Mouse (Mus musculus) left cerebral cortex, adult 9 months (tissue): ENCODE measurements around the gene Fbxo44.
A peak's percentile ranks its signal among the peaks of the same experiment; 100 is the strongest.
"Not testable (repeated sequence)": the region's sequence is repeated elsewhere in the genome, so short reads cannot be mapped to it uniquely, and the experiment has no call there.

Experiments used
- DNase-seq, 2 experiments: peaks; one replicate each; pipeline ENCODE4 v3.0.0; 2022; ENCODE audit warnings: low spot score in 2 of 2

Gene Fbxo44

GRCm38 (mm10) chr4:148130561-148131413 is 29.5 kb downstream of the Fbxo44 start, which contains the start of gene Draxin:
TSS of gene Draxin (minus strand) at chr4:148130698.
- DNase-seq: no peak

DNA sequence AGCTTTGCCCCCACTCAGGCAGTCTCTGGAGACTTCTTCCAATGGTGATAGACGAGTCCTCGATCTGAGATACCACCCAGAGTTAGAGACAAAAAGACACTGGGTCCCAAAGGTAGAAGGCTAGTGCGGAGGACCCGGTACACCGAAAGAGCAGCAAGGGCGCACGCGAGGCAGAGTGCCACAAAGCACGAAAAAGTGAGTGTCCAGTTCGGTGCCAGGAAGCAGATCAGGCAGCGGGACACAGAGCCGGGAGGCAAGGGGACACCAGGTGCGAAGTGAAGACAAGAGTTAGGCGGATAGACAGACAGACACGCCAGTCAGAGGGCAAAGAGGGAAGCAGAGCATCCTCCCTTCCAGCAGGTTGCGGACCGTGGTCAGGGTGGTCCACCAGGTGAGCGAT is 30.1 kb downstream of the Fbxo44 start, which contains the start of gene Mad2l2:
Gene Mad2l2, plus strand, starts transcription at position 252 of the 400 bp plus-strand sequence.
- no peak for DNase-seq

DNA sequence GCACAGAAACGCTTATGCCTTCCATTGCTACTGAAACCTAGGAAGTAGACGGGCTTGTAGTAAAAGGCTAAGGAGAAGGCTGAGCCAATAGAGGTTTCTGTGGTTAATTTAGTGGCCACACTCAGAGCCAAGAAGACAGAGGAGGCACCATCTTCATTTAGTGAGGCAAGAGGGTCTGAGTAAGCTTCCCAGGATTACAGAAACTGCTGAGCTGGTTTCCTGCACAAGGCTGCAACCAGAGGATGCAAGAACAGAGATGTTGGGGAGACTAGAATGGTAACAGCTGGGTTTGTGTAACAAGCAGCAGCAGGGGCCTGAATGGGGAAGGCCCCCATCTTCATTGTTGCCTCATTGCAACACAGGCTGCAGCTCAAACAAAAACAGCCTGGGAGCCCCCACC is 31.6 kb downstream of the Fbxo44 start:
- DNase-seq: no peak

- DNase-seq: no peak
These were observed 32.0 kb downstream of the Fbxo44 start for GRCm38 (mm10) chr4:148128241-148128640.

DNA sequence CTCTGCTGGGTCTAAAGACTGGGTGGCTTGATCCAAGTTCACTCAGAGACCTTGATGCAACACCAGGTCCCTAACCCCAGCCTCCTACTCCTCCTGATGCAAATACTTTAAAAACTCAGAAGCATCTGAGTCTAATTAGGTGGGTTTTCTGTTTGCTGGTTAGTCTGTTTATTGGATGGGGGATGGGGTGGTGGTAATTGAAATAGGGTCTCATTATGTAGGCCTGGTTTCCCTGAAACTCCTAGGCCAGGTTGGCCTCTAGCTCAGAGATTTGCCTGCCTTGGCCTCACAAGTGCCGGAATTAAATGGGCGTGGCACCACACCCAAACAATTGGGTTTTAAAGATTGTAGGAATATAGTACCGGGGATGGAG is 37.6 kb downstream of the Fbxo44 start:
- DNase-seq: no peak

GRCm38 (mm10) chr4:148121982-148122693 is 38.1 kb downstream of the Fbxo44 start:
- no peak for DNase-seq

DNA sequence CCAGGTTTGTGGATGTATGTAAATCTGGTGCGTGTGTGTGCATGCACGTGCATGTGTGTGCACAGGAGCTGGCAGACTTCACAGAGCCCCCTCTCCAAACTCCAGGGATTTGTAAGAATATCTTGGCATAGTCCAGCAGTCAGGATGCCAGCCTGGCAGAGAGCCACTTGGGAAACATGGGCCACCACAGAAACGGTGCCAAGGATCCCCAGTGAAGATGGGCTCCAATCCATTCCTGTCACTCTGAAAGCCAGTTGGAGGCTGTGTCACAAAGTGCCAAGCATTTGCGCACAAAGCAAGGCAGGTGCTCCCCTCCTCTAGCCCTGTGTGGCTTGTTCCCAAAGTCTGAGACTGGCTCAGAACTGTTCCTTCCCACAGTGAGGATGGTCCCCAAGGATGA is 38.9 kb downstream of the Fbxo44 start:
- DNase-seq: peak in 1 of 2 experiments; percentile 39

DNA sequence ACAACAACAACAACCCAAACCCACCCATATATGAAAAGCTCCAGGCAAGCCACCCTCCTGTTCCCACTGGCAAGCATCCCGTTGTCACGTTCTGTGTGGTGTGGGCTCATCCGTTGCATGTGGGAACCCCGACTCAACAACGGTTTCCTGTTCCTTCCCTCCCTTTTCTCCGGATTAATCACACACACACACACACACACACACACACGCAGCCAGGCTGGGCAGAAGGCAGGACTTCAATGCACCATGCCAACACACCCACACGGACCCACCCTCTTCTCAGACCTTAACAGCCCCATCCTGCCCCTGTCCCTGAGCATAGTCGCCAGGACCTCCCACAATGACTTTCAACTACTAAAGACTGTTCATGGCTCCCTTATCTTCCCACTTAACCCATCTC is 39.7 kb downstream of the Fbxo44 start:
- DNase-seq: no peak

DNA sequence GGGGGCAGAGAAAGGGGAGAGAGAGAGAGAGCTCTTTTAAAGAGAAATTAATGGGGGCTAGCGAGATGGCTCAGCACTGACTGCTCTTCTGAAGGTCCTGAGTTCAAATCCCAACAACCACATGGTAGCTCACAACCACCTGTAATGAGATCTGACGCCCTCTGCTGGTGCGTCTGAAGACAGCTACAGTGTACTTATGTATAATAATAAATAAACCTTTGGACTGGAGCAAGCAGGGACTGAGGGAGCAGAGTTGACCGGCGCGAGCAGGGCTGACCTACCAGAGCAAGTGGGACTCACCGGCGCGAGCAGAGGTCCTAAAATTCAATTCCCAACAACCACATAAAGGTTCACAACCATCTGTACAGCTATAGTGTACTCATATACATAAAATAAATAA is 40.7 kb downstream of the Fbxo44 start:
- DNase-seq: not testable (repeated sequence)

- DNase-seq: no peak
These were observed 42.9 kb downstream of the Fbxo44 start for GRCm38 (mm10) chr4:148117392-148117791.

DNA sequence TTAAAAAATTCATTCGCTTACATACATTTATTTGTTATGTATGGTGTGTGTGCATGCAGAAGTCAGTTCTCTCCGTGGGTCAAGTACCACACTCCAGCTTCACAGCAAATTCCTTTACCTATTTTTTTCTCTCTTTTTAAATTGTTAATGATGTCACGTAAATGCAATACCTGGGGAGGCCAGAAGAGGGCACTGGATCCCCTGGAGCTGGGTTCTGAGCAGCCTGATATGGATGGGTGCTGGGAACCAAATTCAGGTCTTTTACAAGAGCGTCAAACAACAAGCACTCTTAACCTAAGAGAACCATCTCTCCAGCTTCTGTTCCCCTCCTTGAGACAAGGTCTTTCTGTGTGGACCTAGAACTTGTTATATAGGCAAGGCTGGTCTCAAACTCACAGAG is 43.6 kb downstream of the Fbxo44 start:
- no peak for DNase-seq

GRCm38 (mm10) chr4:148115467-148115866 is 44.8 kb downstream of the Fbxo44 start:
- DNase-seq: no peak

GRCm38 (mm10) chr4:148114758-148115391 is 45.4 kb downstream of the Fbxo44 start:
- DNase-seq: peak in 1 of 2 experiments; percentile 86

DNA sequence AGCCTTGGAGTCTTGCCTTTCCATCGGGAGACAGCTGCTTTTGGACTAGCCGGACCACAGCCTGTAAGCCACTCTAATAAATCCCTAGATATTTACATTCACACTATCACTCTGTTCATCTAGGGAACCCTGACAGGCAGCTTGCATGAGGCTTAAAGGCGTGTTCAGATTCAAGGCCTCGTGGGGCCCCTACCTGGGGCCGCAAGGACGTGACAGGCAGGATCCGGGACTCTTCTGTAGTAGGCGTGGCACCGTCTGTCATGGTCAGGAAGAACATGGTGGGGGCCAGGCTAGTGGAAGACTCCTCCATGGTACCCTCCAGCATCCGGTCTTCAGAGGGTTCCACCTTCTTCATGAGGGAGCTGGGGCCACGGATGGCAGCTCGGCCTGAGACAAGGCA is 47.8 kb downstream of the Fbxo44 start:
- no peak for DNase-seq

DNA sequence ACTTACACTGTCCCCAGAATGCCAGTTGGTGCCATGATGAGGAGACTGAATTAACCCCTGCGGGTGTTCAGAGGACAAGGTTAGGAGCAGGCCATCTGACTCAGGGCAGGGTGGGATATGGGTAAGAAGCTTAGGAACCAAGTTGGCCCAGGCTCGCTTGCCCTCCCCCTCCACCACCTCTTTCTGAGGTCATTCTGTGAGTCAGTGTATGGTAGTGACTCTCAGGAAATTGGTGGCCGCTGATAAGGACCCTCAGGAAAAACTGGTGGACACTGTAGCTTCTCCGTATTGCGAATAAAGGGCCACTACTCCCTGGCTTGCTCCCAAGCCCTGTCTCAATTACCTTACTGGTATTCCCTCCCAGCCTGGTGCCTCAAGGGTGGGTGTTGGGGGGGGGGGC is 51.1 kb downstream of the Fbxo44 start:
- DNase-seq: no peak

DNA sequence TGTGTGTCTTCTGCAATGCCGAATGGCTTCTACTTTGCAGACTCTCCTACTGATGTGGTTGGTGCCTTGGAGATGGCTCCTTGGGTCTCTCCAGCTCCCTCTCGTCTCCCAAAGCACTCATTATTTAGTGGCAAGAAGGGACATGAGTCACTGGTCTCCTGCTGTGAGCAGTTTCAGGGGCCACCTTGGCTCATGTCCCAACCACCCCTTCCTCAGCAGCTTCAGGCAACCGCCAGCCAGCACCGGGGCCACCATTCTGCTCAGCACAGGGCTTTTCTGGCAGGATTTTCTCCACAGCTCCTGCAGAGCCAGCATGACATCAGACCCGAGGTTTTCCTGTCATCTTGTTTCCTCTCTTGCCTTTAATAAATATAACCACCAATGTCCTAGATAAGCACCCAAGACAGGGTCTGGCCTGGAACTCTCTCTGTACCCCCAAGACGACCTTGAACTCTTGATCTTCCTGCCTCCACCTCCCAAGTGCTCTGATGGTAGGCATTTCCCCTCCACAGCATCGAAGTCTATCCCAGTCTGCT is 51.6 kb downstream of the Fbxo44 start:
- DNase-seq: no peak

GRCm38 (mm10) chr4:148107621-148108291 is 52.5 kb downstream of the Fbxo44 start:
- DNase-seq: no peak

DNA sequence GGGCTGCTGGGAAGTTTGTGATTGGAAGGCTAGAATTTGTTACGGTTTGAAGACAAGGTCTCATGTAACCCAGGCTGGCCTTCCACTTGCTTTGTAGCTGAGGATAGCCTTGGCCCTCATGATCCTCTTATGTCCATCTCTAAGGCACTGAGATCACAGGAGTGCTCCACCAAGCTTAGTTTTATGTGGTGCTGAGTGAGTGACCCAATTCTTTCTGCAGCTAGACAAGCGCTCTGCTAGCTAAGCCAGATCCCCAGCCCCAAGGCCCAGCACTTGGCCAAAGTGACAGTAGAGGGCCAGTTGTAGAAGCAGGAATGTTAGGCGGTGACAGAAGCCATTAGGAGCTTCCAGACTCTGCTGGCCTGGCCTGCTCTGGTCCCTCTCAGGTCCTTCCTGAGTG is 56.1 kb downstream of the Fbxo44 start:
- no peak for DNase-seq
